Mouse (Mus musculus) thymus, postnatal 25 days (tissue): ENCODE data around the gene Pms1.

Experiments used
- DNase-seq: peaks from one replicate; pipeline ENCODE4 v3.0.0; 2022

Pms1 gene

DNA sequence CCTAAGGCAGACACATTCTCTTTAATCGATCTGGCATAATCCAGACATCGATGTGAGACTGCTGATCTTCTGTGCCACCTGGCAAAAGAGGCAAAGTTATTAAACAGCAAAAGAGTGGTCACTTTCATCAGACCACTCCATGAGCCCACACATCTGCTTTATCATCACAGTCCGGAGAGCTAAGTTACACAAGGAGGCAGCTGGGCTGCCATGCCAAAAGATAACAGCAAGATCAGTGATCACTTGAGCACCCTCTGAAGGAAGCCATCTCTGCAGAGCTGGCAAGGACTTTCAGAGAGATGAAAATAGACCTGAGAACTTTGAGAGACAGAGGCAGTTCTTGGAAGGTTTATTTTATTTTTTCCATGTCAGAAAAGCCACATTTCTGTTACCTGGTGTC lies 102.3 kb downstream of the Pms1 start:
- no peak for DNase-seq

DNA sequence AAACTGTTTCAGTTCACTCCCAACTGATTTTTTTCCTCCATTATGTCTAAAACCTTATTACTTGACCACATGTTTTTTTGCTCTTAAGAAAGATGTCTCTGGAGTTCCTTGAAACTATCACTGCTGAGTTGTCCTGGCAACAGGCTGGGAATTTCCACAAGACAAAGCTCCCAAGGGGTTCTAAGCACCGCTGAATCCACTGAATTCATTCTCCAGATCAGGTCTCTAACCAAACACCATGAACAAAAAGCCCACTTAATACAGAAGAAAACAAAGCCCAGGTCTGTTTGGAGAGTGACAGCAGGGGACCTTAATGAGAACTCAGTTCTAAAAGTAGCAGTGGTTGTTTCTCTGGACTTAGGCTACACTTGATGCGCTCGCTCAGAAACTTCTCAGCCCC lies 105.6 kb downstream of the Pms1 start:
- no peak for DNase-seq

DNA sequence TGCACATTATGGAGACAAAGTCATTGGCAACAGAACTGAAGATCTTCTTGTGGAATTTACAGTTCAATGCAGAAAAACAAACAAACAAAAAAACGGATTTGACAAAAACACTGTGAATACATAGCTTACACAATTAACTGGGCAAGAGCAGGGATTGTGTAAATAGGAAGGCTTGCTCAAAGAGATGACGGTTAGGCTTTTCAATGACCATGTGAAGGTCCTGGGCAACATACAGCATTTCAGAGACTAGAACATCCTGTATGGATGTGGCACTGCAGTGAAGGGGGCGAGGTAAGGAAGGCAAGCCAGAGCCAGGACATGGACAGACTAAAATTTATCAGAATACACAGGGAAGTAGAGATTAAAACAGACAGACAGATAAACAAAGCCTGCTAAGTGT lies 107.2 kb downstream of the Pms1 start:
- DNase-seq = no peak

DNA sequence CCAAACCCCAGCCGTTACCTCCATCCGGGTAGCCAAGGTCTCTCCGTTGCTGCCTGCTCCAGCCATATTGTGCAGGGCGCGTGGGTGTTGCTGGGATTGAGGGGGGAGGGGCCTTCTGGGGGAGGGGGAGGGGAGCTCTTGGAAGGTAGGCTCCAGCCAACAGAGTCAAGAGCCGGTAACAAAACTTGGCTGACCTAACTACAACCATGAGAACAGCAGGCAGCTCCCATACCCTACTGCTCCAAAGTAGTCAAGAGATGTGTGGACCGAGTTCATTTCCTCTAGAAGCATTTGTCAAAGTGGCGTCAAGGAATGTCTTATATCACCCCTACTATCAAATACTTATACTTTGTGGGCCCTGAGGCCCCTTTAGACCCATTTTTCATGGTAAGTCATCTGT lies 109.3 kb downstream of the Pms1 start, which contains the start of gene 1700019A02Rik:
TSS of gene 1700019A02Rik (minus strand) at position 101 of the 400 bp plus-strand sequence.
- no peak for DNase-seq

DNA sequence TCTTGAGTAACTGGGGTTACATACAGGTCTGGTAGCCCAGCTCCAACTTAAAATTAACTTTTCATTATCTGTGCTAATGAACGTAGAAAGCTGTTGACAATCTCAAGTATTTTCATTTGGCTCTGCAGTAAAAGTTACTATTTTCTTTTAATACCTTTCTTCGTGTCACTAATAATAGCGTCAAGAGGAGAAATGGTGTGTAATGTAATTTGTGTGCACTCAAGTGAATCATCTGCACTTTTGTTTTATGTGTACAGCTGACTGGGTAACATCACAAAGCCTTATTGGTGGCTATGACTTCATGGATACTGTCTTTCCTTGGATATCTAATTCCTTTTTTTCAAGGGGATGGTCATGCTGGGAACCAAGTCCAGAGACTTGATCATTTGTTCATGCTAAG lies 110.5 kb downstream of the Pms1 start:
- DNase-seq = no peak

DNA sequence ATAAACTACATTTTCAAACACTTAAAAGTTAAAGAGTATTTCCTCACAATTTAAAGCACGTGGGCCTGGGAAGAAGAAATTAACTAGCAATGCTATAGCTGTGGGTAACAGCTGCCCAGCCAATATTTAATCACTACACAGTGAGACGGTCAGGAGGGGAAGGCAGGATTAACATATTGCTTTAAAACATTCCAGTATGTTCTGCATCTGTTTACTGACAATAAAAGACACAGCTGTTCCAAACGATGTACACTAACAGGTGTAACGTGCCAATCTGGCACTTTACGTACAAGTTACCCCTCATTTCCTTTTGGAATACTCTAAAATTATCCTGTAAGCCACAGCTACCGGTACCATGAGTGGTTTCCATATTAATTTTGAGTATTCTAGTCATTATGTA lies 139.1 kb downstream of the Pms1 start:
- no peak for DNase-seq
